Mouse (Mus musculus): Measurements from ENCODE around the gene Zwint.

Gene Zwint

DNA sequence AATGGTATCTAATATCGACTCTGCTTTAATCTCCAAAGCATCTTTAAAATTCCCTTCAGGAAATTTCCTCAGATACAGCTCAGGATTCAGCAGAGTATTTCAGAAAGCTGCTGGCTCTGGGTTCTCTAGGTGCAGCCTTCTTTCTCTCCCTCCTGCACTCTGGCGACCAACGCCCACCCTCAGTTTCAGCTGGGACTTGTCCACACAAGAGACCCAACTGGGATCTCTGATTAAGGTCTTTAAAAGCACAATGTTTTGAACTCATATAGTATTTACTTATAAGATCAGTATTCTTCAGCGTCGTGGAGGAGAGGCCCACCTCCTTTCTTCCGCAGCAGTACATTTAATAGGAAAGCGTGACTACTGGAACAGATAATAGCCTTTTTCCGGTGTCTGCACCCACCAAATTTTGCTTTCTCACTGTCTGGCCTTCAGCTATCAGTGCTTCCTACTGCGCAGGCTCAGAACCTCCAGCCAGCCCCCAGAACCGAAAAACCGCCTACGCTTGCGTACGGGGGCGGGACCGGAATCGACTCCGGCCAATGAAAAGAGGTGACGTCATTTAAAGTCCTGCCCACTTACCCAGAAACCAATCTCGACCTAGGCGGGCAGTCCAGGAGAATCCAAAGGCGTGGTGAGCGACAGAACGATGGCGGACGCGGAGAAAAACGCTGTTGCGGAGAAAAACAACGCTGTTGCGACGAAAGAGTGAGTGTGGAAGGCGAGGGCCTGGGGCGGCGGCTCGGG lies at the start of gene Zwint:
Gene Zwint (plus strand): TSS at position 576 of the 747 bp plus-strand sequence.
- peak; percentile 94 to 99 for DNase-seq (ENCODE audit: low spot score in 2 of 2)

DNA sequence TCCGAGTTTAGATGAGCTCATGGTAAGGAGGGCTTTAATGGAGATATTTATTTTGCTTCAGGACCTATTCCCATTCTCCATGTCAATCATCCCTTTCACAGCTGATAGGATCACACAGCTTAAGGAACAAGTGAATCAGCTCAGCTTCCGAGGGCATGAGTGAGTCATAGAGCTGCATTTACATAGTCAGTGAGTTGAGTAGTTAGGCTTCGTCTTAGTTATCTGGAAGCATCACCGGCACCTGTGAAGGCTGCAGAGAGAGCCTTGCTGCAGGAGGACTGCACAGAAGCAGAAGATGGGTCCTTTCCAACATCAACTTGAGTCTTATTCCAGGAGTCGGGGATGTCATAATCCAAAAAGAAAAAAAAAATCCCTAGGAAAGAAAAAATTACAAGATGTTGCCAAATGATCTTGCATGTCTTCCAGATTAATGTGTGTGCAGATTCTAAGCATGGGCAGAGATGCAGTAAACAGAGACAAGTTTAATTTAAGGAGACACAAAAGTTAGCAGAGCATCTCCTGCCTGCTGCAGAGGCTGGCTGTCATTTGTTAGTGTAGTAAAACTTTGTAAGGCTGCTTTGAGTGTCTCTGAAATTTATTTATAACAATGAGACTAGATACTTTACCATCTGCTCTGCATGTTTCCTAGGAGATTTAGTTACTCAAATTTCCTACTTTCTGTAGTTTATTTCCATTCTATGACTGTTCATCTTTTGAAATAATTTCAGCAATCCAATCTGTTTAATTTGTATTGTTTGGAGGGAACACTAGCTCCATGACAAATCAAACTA lies 41.3 kb upstream of the Zwint start:
- DNase-seq (ENCODE audit: low spot score in 2 of 2), result peak; percentile 11 to 27

DNA sequence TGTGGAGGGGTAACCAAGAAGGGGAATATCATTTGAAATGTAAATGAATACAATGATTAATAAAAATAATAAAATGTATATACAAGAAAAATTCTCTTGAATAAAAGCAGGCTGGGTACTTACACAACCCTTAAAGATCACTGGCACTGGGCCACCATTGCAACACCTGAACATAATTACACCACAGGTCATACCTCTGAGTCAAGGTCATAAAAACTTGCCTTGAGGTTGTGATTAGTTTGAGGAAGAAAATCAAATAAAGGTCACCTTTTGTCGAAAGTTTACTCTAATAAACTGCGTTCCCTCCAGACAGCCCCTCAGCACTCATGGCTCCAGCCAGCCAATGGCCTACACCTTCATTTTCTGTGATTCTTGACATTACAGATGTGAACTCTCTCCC lies 38.5 kb upstream of the Zwint start:
- no peak for DNase-seq (ENCODE audit: low spot score in 2 of 2)

DNA sequence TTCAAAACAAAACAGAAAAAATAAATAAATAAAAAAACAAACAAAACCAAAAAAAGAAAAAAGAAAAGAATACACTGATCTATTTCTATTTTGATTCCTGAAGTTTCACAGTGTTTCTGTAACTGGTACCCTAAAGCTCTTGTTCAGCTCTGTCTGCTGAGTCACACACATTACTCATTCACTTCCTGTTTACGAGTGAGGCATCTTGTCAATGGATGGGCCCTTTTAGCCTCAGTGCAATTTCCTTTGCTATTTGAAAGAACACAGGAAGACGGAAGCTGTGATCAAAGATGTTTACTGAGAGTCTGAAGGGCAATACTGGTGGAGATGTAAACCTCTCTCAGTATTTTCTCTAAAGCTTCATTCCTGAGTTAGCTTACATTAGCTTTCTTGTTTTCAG lies 34.1 kb upstream of the Zwint start:
- no peak for DNase-seq (ENCODE audit: low spot score in 2 of 2)

DNA sequence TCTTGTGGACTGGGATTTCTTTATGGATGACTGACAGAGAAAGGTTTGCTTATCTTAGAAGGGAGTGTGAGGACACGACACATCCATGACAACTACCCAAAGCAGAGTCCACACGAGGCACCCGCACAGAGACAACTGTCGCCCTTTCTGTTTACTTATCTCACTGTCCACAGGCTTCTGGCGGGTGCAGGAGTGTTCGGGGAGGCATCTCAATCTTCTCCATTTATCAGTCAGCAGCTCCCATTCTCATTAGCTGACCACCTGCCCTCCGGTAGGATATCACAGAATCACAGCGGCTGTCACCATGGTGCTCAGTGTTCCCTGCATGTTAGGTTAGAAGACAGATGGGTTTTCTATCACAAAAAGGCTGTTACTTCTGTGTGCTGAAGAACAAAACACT lies 31.1 kb upstream of the Zwint start:
- no peak for DNase-seq (ENCODE audit: low spot score in 2 of 2)

DNA sequence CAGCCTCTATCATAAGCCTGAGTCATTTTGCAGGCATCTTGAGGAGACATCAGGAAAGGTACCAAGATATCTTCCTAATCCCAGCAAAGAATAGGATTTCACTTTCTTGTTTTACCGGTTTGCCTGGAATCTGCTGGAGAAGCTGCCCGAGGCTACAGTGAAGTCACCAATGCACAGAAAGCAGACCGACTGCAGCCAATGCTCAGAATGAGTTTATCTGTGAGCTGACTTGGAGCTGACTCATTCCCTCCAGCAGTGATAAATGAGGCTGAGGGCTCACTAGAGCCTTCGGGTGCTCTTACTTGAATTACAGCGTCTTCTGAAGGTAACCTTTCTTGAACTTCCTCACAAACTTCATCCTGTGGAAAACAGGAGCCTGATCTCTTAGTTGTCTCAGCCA lies 20.5 kb upstream of the Zwint start:
- DNase-seq (ENCODE audit: low spot score in 2 of 2), result no peak

DNA sequence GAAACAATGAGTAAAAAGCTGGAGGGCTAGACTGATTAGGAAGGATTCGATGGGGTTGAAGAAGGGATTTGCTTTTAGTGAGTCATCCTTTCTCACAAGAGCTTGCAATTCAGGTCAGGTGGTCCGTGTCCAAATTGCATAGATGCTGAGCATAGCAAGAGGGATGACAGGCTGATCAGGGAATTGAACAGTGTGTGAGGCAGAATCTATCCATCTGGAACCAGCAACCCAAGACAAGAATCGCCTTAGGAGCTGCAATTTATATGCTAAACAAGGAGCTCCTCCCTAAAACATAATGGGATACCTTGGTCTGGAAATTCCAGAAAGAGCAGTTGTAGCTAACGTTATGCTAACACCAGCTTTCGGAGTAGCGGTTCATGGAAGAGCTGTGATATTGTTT lies 3.8 kb upstream of the Zwint start:
- no peak for DNase-seq (ENCODE audit: low spot score in 2 of 2)

DNA sequence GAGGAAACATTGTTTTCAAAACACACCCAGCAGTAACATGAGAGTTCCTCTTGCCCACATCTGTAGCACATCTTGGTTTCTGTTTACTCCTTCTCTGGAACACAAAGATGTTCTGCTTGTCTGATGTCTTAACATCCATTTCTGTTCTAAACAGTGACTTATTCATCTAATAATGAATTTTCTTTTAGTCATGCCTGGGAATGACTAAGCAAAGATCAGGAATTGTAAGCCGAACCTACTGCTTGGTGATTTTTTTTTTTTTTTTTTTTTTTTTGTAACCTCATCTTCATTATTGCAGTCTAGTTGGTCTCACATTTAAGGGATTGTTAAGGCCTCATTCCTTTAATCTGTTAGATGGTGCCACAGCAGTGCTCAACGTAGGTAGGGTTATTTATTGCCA lies 848 bp upstream of the Zwint start:
- DNase-seq (ENCODE audit: low spot score in 2 of 2), result no peak

DNA sequence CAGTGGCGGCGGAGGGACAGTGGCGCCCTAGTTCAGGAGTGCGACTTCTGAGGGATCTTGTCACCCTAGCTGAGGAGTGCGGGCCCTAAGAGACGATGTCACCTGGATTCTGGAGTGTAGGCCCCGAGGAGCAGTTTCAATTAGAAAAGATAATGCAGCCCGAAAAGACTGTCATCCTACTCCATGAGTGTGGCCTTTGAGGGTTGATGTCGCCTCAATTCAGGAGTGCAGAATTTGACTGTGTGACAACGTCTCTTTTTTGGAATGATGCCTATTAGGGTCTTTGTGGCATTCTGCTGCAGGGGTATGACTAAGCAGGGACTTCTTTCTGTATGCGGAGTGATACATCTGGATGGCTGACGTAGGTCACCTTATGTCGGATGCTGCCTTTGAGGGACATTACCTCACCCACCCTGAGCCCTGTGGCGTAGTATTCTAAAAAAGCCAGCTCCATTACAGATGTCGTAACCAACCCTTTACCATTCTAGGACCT lies 418 bp downstream of the Zwint start:
- peak; percentile 26 to 79 for DNase-seq (ENCODE audit: low spot score in 2 of 2)

DNA sequence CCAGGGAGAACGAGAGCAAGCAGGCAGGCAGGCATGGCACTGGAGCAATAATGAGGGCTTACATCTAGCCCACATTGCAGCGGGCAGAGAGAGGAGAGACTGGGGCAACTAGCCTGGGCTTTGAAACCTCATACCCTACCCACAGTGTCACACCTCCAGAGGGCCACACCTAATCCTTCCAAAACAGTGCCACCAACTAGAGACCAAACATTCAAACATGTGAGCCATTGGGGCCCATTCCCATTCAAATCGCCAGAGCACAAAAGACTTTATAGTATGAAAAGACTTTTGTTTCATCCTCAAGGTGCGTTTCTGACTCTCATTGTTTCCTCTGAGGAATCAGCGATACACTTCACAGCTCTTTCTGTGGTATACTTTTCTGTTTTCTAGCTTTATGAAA lies 4.6 kb downstream of the Zwint start:
- DNase-seq (ENCODE audit: low spot score in 2 of 2), result no peak

DNA sequence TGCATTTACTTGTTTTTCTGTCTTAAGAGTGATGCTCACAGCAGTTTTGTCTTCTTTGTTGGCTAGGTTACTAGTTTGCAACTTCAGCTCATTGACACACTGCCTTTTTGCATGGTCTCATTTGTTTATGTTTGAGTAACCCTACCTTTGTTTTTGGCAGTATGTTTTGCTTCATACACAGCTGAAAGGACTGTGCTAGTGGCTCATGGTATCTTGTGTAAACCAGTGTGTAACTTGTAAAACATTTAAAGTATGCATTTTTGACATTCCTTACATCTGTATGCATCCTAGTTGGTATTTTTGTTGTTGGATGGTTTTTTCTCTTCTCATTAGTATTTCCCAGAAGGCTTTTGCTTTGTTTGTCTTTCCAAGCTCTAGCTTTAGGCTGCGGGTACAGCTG lies 5.7 kb downstream of the Zwint start:
- no peak for DNase-seq (ENCODE audit: low spot score in 2 of 2)

DNA sequence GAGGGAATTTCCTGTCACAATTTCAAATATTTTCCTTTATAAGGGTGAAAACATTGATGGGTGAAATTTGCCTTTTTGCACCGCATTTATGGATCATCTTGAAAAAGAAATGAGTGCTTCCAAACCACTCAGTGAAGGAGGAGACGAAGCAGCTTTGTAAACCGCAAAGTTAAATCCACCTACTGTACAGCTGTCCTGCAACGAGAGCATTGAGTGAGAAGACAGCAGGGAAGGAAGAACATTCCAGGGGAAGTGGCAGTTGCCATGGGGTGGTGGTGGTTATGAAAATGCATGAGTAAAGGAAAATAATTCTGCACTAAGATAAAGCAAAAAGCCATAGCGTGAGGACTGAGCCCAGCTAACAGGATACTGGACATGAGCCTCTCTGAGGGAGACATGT lies 13.2 kb downstream of the Zwint start:
- peak in 1 of 2 experiments; percentile 44 for DNase-seq (ENCODE audit: low spot score in 2 of 2)

DNA sequence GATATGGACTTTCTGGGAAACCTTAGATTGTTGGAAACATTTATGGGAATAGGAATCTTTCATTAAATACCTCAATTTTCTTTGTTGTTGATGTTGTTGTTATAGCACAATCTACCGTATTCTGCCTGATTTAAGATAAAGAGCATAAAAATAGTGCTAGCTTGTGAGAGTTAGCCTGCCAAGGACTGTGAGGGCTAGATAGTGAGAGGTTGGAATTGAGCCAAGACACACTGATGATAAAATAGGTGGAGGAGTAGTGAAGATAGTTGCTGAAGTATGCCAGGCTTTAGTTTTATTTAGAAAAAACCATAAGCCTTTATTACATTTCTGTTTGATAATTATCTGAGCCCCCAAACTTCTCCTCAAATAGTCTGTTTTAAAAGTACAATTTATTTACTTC lies 14.4 kb downstream of the Zwint start:
- DNase-seq (ENCODE audit: low spot score in 2 of 2), result no peak

DNA sequence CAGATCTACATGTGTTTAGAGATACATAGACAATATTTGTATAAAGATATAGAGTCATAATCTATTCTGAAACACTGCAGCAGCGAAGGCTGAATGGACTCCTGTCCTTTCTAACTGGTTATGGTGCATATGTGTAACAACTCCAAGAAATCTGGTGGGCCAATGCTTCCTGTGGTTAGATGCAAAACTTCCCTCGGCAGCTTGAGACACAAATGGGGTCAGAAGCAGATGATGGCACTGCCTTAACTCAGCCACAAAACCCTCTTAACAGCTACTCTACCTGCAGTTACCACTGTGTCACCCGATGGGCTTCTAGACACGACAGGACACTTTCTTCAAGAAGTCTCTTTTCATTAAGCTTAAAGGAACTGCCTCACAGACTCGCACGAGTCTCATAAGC lies 21.3 kb downstream of the Zwint start:
- DNase-seq (ENCODE audit: low spot score in 2 of 2), result no peak

DNA sequence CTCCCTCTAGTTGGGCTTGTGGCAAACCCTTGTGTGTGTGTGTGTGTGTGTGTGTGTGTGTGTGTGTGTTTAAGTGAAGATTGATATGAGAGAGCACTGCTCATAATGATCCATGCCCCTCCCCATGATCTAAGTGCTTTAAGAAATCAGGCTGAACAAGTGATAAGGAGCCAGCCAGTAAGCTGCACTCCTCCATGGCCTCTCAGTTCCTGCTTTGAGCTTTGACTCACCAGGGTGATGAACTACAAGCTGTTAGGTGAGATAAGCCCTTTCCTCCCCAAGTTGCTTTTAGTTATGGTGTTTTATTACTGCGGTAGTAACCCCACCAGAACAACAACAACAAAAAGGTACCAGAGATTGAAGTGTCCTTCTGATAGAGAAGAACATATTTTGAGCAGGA lies 21.9 kb downstream of the Zwint start:
- no peak for DNase-seq (ENCODE audit: low spot score in 2 of 2)

DNA sequence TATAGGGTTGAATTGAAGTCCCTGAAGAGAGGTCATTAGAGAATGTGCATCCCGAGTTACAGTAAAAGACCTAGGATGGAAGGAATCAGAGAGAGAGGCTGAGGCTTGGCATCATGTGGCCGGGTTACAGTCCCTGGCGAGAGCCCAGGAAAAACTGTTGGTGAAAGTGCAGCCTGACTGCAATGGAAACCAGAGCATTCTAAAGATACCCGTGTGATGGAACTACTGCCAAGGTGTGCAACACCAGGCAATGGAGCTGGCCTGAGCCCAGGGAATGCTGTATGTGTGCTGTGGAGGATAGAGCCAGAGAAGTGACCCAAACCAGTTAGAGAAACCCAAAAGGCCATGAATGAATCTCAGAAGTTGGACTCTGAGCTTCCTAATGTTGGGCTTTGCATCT lies 24.4 kb downstream of the Zwint start:
- DNase-seq (ENCODE audit: low spot score in 2 of 2), result no peak

DNA sequence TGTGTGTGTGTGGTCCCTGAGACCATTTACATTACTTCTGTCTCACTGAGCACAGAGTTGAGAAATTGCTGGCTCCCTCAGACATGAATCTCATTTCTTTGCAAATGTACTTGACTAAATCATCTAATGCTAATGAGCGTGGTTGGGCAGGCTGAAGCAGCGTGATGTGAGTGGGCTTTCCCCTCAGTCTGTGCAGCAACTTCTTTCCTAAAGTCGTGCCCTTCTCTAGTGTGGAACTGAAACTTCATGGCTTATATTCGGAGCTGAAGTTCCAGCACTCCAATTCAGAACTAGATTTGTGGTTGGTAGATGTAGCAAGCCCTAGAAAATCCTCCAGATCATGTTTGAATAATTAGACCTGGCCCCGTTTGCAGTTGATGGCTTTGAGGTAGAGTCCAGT lies 46.4 kb downstream of the Zwint start:
- DNase-seq (ENCODE audit: low spot score in 2 of 2), result no peak

DNA sequence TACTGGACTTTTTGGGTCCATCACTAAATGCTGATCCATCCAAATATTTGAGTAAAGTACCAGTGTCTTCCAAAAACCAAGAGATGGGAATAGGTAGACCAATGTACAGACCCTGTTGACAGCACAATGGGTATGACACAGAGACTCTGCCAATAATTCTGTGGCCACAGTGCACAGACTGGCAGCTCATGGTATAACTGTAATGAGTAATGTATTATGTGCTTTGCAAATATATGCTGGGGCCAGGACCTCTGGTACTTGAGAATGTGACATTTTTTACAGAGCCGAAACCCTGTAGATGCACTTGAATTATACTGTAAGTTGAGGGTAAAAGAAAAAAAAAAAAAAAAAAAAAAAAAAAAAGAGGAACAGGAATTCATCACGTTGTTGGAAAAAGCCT lies 59.1 kb downstream of the Zwint start:
- DNase-seq (ENCODE audit: low spot score in 2 of 2), result no peak

Measured in left cerebral cortex, adult 9 months (tissue).